Mouse (Mus musculus) small intestine, adult 2 months (tissue): ENCODE data around the gene H2afy2. TPM values are rescaled to one million over a fixed set of nuclear protein-coding genes. Genes with fewer than 3 reads are reported as not detected.

ENCODE experiments used
- H3K27ac ChIP-seq: fragments of 200-500 bp; 2 replicates; pipeline ENCODE4 v1.5.1; 2012; ENCODE audit warnings: low read depth, low read length, control low read depth, inconsistent platforms; ENCODE audit not compliant: insufficient read depth
- H3K27me3 ChIP-seq: fragments of 200-500 bp; 2 replicates; pipeline ENCODE4 v1.6.1; 2012; ENCODE audit warnings: mild to moderate bottlenecking, moderate library complexity, low read length, inconsistent platforms; ENCODE audit not compliant: control insufficient read depth, insufficient read depth
- H3K36me3 ChIP-seq: fragments of 200-500 bp; 2 replicates; pipeline ENCODE4 v1.6.1; 2012; ENCODE audit warnings: mild to moderate bottlenecking, low read length, control low read depth, inconsistent platforms; ENCODE audit not compliant: control insufficient read depth, insufficient read depth
- H3K4me1 ChIP-seq: fragments of 200-500 bp; 2 replicates; pipeline ENCODE4 v1.6.1; 2012; ENCODE audit warnings: low read length, inconsistent platforms, mixed read lengths; ENCODE audit not compliant: control insufficient read depth, insufficient read depth, insufficient read length
- H3K4me3 ChIP-seq: fragments of 200-500 bp; 2 replicates; pipeline ENCODE4 v1.5.1; 2012; ENCODE audit warnings: low read depth, mild to moderate bottlenecking, control low read depth, inconsistent platforms, low read length, moderate library complexity
- CTCF ChIP-seq: fragments of 200-500 bp; IDR thresholded peaks from 2 replicates; pipeline ENCODE4 v1.5.1; 2012; ENCODE audit warnings: low read depth, mild to moderate bottlenecking, control low read depth, inconsistent platforms, low read length, moderate library complexity, mixed read lengths; ENCODE audit not compliant: insufficient replicate concordance, insufficient read length; ENCODE audit errors: extremely low read depth
- POLR2A ChIP-seq: fragments of 200-500 bp; IDR thresholded peaks from 2 replicates; pipeline ENCODE4 v1.6.1; 2012; ENCODE audit warnings: low read depth, mild to moderate bottlenecking, control low read depth, inconsistent platforms, low read length, moderate library complexity
- WGBS: fragments of 180-500 bp; shearing (Covaris S2); methylation state at CpG from one replicate; pipeline ENCODE4 v1.1.7; 2018; 5-methylcytosine and 5-hydroxymethylcytosine counted together
- polyA plus RNA-seq: library from polyadenylated mRNA; depleted of rRNA; stranded (reverse); fragments of >200 nt; gene quantifications from 2 replicates; pipeline ENCODE4 v1.2.3, GENCODE M21; 2012; rRNA removed

H2afy2 gene
- polyA plus RNA-seq: 0.98 and 1.6 TPM in 2 replicates

DNA sequence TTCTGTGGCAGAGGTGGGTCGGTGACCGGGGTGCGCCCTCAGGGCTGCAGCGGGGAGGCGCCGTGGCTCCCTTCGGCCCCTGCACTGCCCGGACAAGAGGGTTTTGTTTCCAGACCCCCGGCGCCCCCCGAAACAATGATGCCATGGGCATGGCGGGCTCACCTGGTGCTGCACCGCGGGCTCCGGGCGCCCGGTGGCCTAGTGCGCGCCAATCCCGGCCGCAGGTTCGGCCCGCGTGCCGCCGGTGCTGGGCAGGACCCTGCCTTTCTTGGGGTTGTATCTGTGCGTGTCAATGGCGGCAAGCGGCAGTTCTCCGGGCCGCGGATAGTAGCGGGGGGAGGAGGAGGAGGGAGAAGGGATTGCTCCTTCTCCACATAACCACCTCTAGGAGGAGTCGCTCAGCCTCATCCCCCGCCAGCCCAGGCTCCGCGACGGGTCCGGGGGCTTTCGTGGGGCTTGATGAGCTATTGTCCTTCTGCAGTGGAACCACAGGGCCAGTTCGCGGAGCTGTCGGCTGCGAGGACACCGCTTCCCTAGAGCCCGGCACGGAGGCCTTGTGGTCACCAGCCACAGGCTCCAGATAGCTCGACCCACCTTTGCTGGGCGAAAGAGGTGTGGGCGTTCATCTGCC lies at the start of gene H2afy2:
H2afy2 (minus strand) TSS at position 527 of the 631 bp plus-strand sequence.
- 0 out of 2 replicates have a peak within 1 kb of the TSS, but pooled peaks have one; percentile 29 for H3K27ac ChIP-seq
- H3K27me3 ChIP-seq: peaks cover 28% of the 10 kb centered on the region
- peaks cover 5% of the 10 kb centered on the region for H3K4me1 ChIP-seq
- under 1% methylated on average over 50 of the region's 50 CpGs for WGBS
- H3K4me3 ChIP-seq: peak within 1 kb of the TSS; percentile 76
- H3K36me3 ChIP-seq: no peaks in the 10 kb centered on the region
- TF ChIP-seq CTCF: no peak

DNA sequence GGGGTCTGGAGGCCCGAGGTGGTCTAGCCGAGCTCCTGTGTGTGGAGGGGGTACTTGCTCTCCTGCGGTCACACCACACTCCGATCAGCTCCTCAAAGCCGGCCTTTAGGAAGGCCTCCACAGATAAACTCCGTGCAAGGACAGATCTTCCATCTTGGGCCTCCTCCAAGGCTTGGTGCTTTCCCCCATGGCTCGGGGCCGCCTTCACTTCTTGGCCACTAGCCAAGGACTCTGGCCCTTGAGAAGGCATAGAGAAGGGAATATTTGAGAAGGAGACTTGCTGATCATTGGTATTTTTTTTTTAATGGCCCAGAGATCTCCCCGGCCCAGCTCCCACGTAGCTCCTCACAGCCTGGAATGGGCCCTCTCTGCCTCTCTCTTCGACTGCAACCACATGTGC lies 48.8 kb upstream of the H2afy2 start:
- WGBS: 76% methylated on average over 11 of the region's 11 CpGs
- TF ChIP-seq CTCF (no peak), POLR2A (no peak)
- H3K27ac ChIP-seq: no peak overlapping the region
- H3K4me1 ChIP-seq: no peaks in the 10 kb centered on the region
- no peaks in the 10 kb centered on the region for H3K27me3 ChIP-seq
- no peaks in the 10 kb centered on the region for H3K36me3 ChIP-seq
- H3K4me3 ChIP-seq: no peak overlapping the region

DNA sequence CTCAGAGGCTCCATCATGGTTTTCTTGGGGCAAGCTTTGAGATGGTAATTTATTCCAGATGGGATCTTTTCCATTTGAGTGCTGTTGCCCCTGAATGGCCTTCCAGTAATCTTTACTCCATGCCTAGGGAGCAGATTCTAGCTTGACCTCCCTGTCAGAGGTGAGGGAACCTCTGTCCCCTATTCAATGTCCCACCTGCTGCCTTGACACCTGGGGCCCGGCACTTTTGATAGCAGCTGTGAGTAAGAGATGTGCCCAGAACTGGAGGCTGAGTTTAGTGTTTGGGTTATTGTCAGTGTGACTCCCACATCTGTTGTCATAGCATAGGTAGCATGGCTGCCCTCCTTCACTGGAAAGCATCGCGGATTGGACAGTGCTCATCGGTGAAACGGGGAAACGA lies 47.8 kb upstream of the H2afy2 start:
- no peaks in the 10 kb centered on the region for H3K36me3 ChIP-seq
- no peak overlapping the region for H3K27ac ChIP-seq
- H3K4me1 ChIP-seq: no peaks in the 10 kb centered on the region
- TF ChIP-seq POLR2A (no peak), CTCF (no peak)
- H3K27me3 ChIP-seq: no peaks in the 10 kb centered on the region
- no peak overlapping the region for H3K4me3 ChIP-seq
- WGBS: 95% methylated on average over 6 of the region's 6 CpGs

DNA sequence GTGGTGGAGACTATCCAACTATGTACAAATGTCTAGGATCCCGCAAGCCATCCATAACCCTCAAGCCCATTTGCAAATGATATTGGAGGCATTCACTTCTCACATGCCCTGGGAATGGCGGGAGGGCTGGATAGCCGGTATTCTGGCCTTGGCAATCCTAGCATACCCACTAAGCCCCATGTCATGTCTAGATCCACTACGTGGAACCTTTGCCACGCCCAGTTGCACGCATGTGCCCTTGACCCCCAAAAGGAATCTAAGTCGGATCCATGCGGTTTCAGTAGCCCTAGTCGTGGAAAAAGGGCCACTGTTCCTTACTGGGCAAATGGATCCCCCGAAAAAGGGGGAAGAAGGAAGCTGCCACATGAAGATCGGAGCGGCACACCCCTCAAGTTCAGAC lies 47.3 kb upstream of the H2afy2 start:
- H3K4me3 ChIP-seq: no peak overlapping the region
- no peak overlapping the region for H3K27ac ChIP-seq
- TF ChIP-seq CTCF: no peak
- no peak for TF ChIP-seq POLR2A
- no peaks in the 10 kb centered on the region for H3K4me1 ChIP-seq
- H3K36me3 ChIP-seq: no peaks in the 10 kb centered on the region
- H3K27me3 ChIP-seq: no peaks in the 10 kb centered on the region
- 70% methylated on average over 12 of the region's 12 CpGs for WGBS

DNA sequence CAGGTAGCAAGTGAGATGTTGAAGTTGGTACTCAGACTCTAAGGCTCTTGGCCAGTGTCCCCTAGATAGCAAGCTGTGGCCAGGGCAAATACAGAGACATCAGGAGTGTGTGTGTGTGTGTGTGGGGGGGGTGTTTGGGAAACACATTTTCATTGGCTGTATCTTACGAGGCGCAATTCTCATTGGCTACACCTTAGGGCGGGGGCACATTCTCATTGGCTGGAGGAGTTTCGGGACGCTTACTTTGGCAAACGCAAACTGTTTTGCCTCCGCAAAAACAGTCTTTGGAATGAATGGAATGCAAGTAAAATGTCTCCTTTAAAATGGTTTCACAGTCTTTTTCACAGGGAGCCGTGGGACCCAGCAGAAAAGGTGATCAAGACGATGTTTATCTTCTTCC lies 46.9 kb upstream of the H2afy2 start:
- H3K4me1 ChIP-seq: no peaks in the 10 kb centered on the region
- H3K4me3 ChIP-seq: no peak overlapping the region
- H3K36me3 ChIP-seq: no peaks in the 10 kb centered on the region
- H3K27ac ChIP-seq: no peak overlapping the region
- TF ChIP-seq POLR2A: no peak
- 47% methylated on average over 9 of the region's 9 CpGs for WGBS
- no peaks in the 10 kb centered on the region for H3K27me3 ChIP-seq

DNA sequence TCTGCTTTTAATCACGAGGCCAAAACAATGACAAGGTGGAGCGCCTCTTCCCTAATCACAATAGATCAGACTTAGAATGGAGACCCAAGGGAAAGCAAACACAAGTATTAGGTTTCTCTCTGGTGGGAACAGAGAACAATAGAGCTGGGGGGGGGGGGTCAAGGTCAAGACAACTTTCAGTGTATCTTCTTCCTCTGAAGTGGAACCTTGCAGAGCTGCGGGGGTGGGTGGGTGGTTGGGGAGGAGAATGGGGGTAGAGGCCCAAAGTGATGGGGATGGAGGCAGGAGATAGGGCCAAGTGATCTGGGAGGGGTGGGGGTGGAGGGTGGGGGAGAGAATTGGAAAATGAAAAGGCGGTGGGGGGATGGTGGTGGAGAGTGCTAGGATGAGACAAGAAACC lies 45.1 kb upstream of the H2afy2 start:
- no peak for TF ChIP-seq CTCF
- Histone ChIP-seq H3K27me3 (no peaks in the 10 kb centered on the region), H3K4me1 (no peaks in the 10 kb centered on the region), H3K36me3 (no peaks in the 10 kb centered on the region), H3K4me3 (no peak overlapping the region), H3K27ac (no peak overlapping the region)
- 46% methylated on average over 4 of the region's 4 CpGs for WGBS

DNA sequence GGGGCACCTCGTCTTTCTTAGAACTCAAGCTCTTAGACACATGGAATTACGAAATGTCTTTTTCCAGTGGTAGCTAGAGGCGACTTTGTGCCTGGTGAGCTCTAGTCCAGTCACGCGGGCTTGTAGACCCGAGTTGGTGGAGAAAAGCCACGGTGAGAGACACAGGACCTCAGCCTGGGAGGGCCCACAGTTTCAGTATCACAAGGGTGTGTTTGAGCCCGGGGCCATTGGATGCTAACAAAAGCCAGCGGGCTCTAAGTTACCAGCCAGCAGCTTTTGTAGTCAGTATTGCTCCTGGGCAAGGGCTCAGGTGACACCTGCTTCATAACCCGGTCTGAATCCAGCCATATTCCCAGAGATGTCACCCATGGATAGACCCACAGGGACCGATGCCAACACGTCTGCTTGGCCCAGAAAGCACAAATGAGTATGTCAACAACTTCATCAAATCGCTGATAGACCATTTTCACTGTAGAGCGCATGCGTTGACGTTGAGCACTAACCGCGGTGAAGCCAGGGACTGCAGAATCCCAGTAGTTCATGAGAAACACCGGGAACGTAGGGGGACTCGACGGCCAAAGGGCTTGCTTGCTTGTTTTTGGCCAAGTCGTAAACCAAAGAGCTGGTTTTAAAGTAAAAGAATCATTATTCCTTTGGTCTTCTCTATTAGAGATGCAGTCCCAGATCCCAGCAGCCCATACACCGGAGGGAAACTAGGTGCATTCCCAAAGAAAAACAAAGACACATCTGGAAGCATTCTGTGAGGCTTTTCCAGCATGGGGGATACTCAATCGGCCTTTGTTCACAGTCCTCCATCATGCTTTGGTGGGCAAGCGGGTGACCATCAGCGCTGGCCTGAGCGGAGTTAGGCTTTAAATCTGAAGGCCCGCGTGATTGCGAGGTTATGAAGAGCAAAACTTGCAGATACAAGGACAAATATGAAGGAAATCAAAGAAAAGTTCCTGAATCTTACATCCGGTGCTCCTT lies 44.3 kb upstream of the H2afy2 start:
- no peaks in the 10 kb centered on the region for H3K4me1 ChIP-seq
- no peak overlapping the region for H3K27ac ChIP-seq
- no peak overlapping the region for H3K4me3 ChIP-seq
- TF ChIP-seq CTCF (no peak), POLR2A (no peak)
- H3K36me3 ChIP-seq: no peaks in the 10 kb centered on the region
- H3K27me3 ChIP-seq: no peaks in the 10 kb centered on the region
- 86% methylated on average over 32 of the region's 32 CpGs for WGBS
